Mouse (Mus musculus) telencephalon, adult 2 months (tissue): ENCODE measurements around the gene Mst1.

ENCODE experiments used
- DNase-seq: peaks from one replicate; pipeline ENCODE4 v3.0.0-alpha.2; 2011; ENCODE audit warnings: low read depth, low spot score

Mst1 gene

GRCm38 (mm10) chr9:108129042-108129948 lies 49.1 kb downstream of the Mst1 start:
- DNase-seq = no peak

DNA sequence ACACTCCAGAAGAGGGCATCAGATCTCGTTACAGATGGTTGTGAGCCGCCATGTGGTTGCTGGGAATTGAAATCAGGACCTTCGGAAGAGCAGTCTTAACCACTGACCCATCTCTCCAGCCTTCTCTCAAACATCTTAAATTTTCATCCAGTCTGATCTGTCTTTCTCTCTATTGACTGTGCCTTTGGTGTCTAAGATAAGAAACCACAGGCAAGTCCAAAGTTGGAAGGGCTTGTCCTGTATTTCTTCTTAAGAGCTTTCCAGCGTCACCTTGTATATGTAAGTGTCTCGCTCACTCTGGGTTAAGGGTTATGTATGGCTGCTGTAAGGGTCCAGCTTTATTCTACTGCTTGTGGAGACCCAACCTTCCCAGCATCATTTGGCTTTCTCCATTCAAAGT lies 51.3 kb downstream of the Mst1 start:
- no peak for DNase-seq

- DNase-seq = no peak
Measured at GRCm38 (mm10) chr9:108132373-108132772, 52.1 kb downstream of the Mst1 start.

GRCm38 (mm10) chr9:108133478-108133877 lies 53.2 kb downstream of the Mst1 start:
- DNase-seq = no peak
